Mouse (Mus musculus) kidney, postnatal 0 days (tissue): ENCODE data around the gene Tgfbr3. TPM values are rescaled to one million over a fixed set of nuclear protein-coding genes. Genes with fewer than 3 reads are reported as not detected.
A peak's percentile ranks its signal among the peaks of the same experiment; 100 is the strongest.

ENCODE experiments used
- ATAC-seq: fragments of 200-750 bp; cut with Nextera tagmentation; replicated peaks from 2 replicates; pipeline ENCODE4 v1.8.0; 2017; ENCODE audit warnings: low read depth, moderate number of reproducible peaks, moderate TSS enrichment, moderate library complexity; ENCODE audit not compliant: low FRiP score
- DNase-seq: peaks from one replicate; pipeline ENCODE4 v3.0.0-alpha.2; 2016; ENCODE audit warnings: low spot score
- H3K27ac ChIP-seq: fragments of 300-500 bp; sonication (generic); 2 replicates; pipeline ENCODE4 v1.5.1; 2014; ENCODE audit warnings: mild to moderate bottlenecking
- H3K27me3 ChIP-seq: fragments of 300-500 bp; sonication (generic); 2 replicates; pipeline ENCODE4 v1.6.1; 2014; ENCODE audit warnings: low read length, mixed read lengths; ENCODE audit not compliant: insufficient read depth
- H3K36me3 ChIP-seq: fragments of 300-500 bp; sonication (generic); 2 replicates; pipeline ENCODE4 v1.6.1; 2014; ENCODE audit warnings: low read length, mixed read lengths; ENCODE audit not compliant: insufficient read depth
- H3K4me1 ChIP-seq: fragments of 300-500 bp; sonication (generic); replicated peaks from 2 replicates; pipeline ENCODE4 v1.6.1; 2014; ENCODE audit warnings: antibody characterized with exemption, low read length, mixed read lengths; ENCODE audit not compliant: insufficient read depth
- H3K4me2 ChIP-seq: fragments of 300-500 bp; sonication (generic); 2 replicates; pipeline ENCODE4 v1.6.1; 2014; ENCODE audit warnings: mild to moderate bottlenecking, low read length, moderate library complexity, mixed read lengths
- H3K4me3 ChIP-seq: fragments of 300-500 bp; sonication (generic); replicated peaks from 2 replicates; pipeline ENCODE4 v1.5.1; 2014; ENCODE audit warnings: low read depth, low read length
- H3K9ac ChIP-seq: fragments of 300-500 bp; sonication (generic); 2 replicates; pipeline ENCODE4 v1.6.1; 2014; ENCODE audit warnings: low read depth, low read length
- H3K9me3 ChIP-seq: fragments of 300-500 bp; sonication (generic); replicated peaks from 2 replicates; pipeline ENCODE4 v1.6.1; 2016; ENCODE audit warnings: low read length, inconsistent platforms, mixed read lengths
- CTCF ChIP-seq: IDR thresholded peaks from 2 replicates; pipeline ENCODE4 v1.5.1; 2016; ENCODE audit warnings: antibody characterized with exemption, low read depth, mild to moderate bottlenecking, moderate library complexity
- WGBS: fragments of 180-500 bp; shearing (Covaris S2); extraction: QIAGEN DNeasy Blood & Tissue Kit; methylation state at CpG from one replicate; pipeline ENCODE4 v1.1.7; 2014; 5-methylcytosine and 5-hydroxymethylcytosine counted together
- polyA plus RNA-seq: library from polyadenylated mRNA; unstranded; fragments of >200 nt; fragmentation: Nextera tagmentation; extraction: Ambion mirVana; gene quantifications from 2 replicates; pipeline ENCODE4 v1.2.1, GENCODE M21; 2015

The Tgfbr3 gene
- polyA plus RNA-seq, 1 experiment from 2014 or later, result 10.8 TPM

- Histone ChIP-seq H3K4me3 (no peak overlapping the region), H3K4me1 (peaks cover 14% of the 10 kb centered on the region), H3K27ac (no peak overlapping the region), H3K27me3 (no peaks in the 10 kb centered on the region), H3K9ac (no peak overlapping the region), H3K4me2 (no peak overlapping the region), H3K9me3 (no peaks in the 10 kb centered on the region), H3K36me3 (no peaks in the 10 kb centered on the region)
- TF ChIP-seq CTCF, result no peak
- 90% methylated on average over 3 of the region's 3 CpGs for WGBS
- no peak for ATAC-seq
- DNase-seq, result no peak
Measured at GRCm38 (mm10) chr5:107266566-107266965, 22.9 kb downstream of the Tgfbr3 start.

GRCm38 (mm10) chr5:107264426-107265360, 24.7 kb downstream of the Tgfbr3 start:
- peaks cover 13% of the 10 kb centered on the region for H3K4me1 ChIP-seq
- H3K36me3 ChIP-seq, result no peaks in the 10 kb centered on the region
- whole genome bisulfite sequencing, result 87% methylated on average over 16 of the region's 16 CpGs

GRCm38 (mm10) chr5:107263836-107264235, 25.6 kb downstream of the Tgfbr3 start:
- no peak for ATAC-seq
- Histone ChIP-seq H3K4me3 (no peak overlapping the region), H3K9me3 (no peaks in the 10 kb centered on the region; the same call in 1 of the 2 replicates), H3K36me3 (no peaks in the 10 kb centered on the region), H3K27me3 (no peaks in the 10 kb centered on the region), H3K4me1 (peaks cover 10% of the 10 kb centered on the region), H3K9ac (no peak overlapping the region), H3K27ac (no peak overlapping the region), H3K4me2 (no peak overlapping the region)
- TF ChIP-seq CTCF, result 0 out of 2 replicates have a peak, but pooled peaks have one; percentile 8
- no peak for DNase-seq
- 85% methylated on average over 3 of the region's 3 CpGs for WGBS

More at GRCm38 (mm10) chr5:107264426-107265360, 24.7 kb downstream of the Tgfbr3 start:
- no peaks in the 10 kb centered on the region for H3K9me3 ChIP-seq
- H3K4me2 ChIP-seq, result no peak overlapping the region
- DNase-seq (no peak), ATAC-seq (no peak)
- no peak overlapping the region for H3K4me3 ChIP-seq
- no peaks in the 10 kb centered on the region for H3K27me3 ChIP-seq
- H3K27ac ChIP-seq, result no peak overlapping the region
- H3K9ac ChIP-seq, result no peak overlapping the region
- TF ChIP-seq CTCF, result no peak

GRCm38 (mm10) chr5:107261930-107262329, 27.5 kb downstream of the Tgfbr3 start:
- no peaks in the 10 kb centered on the region for H3K4me1 ChIP-seq
- no peak overlapping the region for H3K4me2 ChIP-seq
- no peak overlapping the region for H3K9ac ChIP-seq
- no peak overlapping the region for H3K27ac ChIP-seq
- no peaks in the 10 kb centered on the region; the same call in 1 of the 2 replicates for H3K9me3 ChIP-seq
- no peak for DNase-seq
- no peak for TF ChIP-seq CTCF
- no peaks in the 10 kb centered on the region for H3K36me3 ChIP-seq
- WGBS, result 79% methylated on average over 6 of the region's 6 CpGs
- ATAC-seq, result no peak
- H3K4me3 ChIP-seq, result no peak overlapping the region
- no peaks in the 10 kb centered on the region for H3K27me3 ChIP-seq

- H3K4me2 ChIP-seq, result no peak overlapping the region
- ATAC-seq (no peak), DNase-seq (no peak)
- no peak overlapping the region for H3K4me3 ChIP-seq
- no peaks in the 10 kb centered on the region for H3K36me3 ChIP-seq
- no peak overlapping the region for H3K27ac ChIP-seq
- H3K9me3 ChIP-seq, result no peaks in the 10 kb centered on the region; the same call in 1 of the 2 replicates
- no peaks in the 10 kb centered on the region for H3K27me3 ChIP-seq
- 77% methylated on average over 10 of the region's 10 CpGs for WGBS
- no peak for TF ChIP-seq CTCF
- H3K9ac ChIP-seq, result no peak overlapping the region
- H3K4me1 ChIP-seq, result no peaks in the 10 kb centered on the region
Measured at GRCm38 (mm10) chr5:107260708-107261495, 28.5 kb downstream of the Tgfbr3 start.

GRCm38 (mm10) chr5:107259487-107260040, 29.9 kb downstream of the Tgfbr3 start:
- no peak for TF ChIP-seq CTCF
- Histone ChIP-seq H3K27ac (no peak overlapping the region), H3K27me3 (no peaks in the 10 kb centered on the region), H3K9me3 (no peaks in the 10 kb centered on the region; the same call in 1 of the 2 replicates), H3K4me2 (no peak overlapping the region), H3K9ac (no peak overlapping the region), H3K4me1 (no peaks in the 10 kb centered on the region), H3K4me3 (no peak overlapping the region), H3K36me3 (0 out of 2 replicates have a peak, but pooled peaks cover 2% of the 10 kb centered on the region)
- ATAC-seq, result no peak
- no peak for DNase-seq
- 77% methylated on average over 4 of the region's 4 CpGs for WGBS
